12 mouse cellular contexts compared by ENCODE assay signal in genomic region chr1:131637791-131638540, GRCm38 (mm10). TPM values are rescaled to one million over a fixed set of nuclear protein-coding genes. Genes with fewer than 3 reads are reported as not detected.
A peak's percentile ranks its signal among the peaks of the same experiment; 100 is the strongest.
DNase-seq lines count a peak whose midpoint lies in the region; ATAC-seq lines count a peak whose summit lies in the region.
"Had no signal": no experiment of that assay in that cellular context is flagged by ENCODE, and none has a peak within 500 bp of the region (broad histone marks: within the 10 kb centered on the region; RNA-seq: fewer than 3 reads in every experiment).

Gene Ctse, plus strand, starts transcription at chr1:131638306.

- H3K27ac ChIP-seq in kidney, embryonic 16.5 days (ENCODE audit: low read length) = no peak within 1 kb of the TSS
- H3K27ac ChIP-seq in kidney, embryonic 14.5 days (ENCODE audit: low read depth, low read length) = no peak within 1 kb of the TSS
- H3K27ac ChIP-seq in forebrain, embryonic 16.5 days (ENCODE audit: low read length) = no peak within 1 kb of the TSS
- H3K27ac ChIP-seq: heart, adult 2 months; limb, embryonic 13.5 days had no signal

- H3K27me3 ChIP-seq in kidney, embryonic 16.5 days (ENCODE audit: insufficient read depth, low read length) = no peaks in the 10 kb centered on the region
- H3K27me3 ChIP-seq in kidney, embryonic 14.5 days (ENCODE audit: control insufficient read depth, insufficient read depth, low read length) = no peaks in the 10 kb centered on the region
- H3K27me3 ChIP-seq in forebrain, embryonic 16.5 days (replicated peaks; ENCODE audit: control insufficient read depth, insufficient read depth, low read length) = no peaks in the 10 kb centered on the region
- H3K27me3 ChIP-seq: limb, embryonic 13.5 days had no signal

- H3K4me3 ChIP-seq in kidney, embryonic 16.5 days (ENCODE audit: low read length) = no peak within 1 kb of the TSS
- no peak within 1 kb of the TSS for H3K4me3 ChIP-seq in kidney, embryonic 14.5 days (ENCODE audit: low read length)
- H3K4me3 ChIP-seq in forebrain, embryonic 16.5 days (replicated peaks; ENCODE audit: low read length) = no peak within 1 kb of the TSS
- H3K4me3 ChIP-seq: heart, adult 2 months; limb, embryonic 13.5 days had no signal

- 80% methylated on average over 9 of the region's 9 CpGs for WGBS in kidney, embryonic 16.5 days
- WGBS in kidney, embryonic 14.5 days = 84% methylated on average over 9 of the region's 9 CpGs
- 84% methylated on average over 9 of the region's 9 CpGs for WGBS in forebrain, embryonic 16.5 days

- no peak for ATAC-seq in kidney, embryonic 16.5 days (ENCODE audit: low FRiP score, low TSS enrichment)
- ATAC-seq in kidney, embryonic 14.5 days (ENCODE audit: low FRiP score, low TSS enrichment) = no peak
- ATAC-seq in megakaryocyte progenitor cell, adult 5-6 weeks (replicated peaks; ENCODE audit: poor library complexity) = peak; percentile 96
- ATAC-seq in forebrain, embryonic 16.5 days = no peak
- ATAC-seq: Patski had no signal

- no peak within 1 kb of the TSS for H3K9ac ChIP-seq in kidney, embryonic 16.5 days (replicated peaks; ENCODE audit: low read length)
- no peak within 1 kb of the TSS for H3K9ac ChIP-seq in kidney, embryonic 14.5 days (ENCODE audit: low read depth, low read length)
- no peak within 1 kb of the TSS for H3K9ac ChIP-seq in forebrain, embryonic 16.5 days (replicated peaks; ENCODE audit: low read depth, low read length)
- H3K9ac ChIP-seq: limb, embryonic 13.5 days had no signal

- no peaks in the 10 kb centered on the region for H3K36me3 ChIP-seq in kidney, embryonic 16.5 days (ENCODE audit: insufficient read depth, low read length)
- no peaks in the 10 kb centered on the region for H3K36me3 ChIP-seq in kidney, embryonic 14.5 days (ENCODE audit: control insufficient read depth, insufficient read depth, low read length)
- no peaks in the 10 kb centered on the region for H3K36me3 ChIP-seq in forebrain, embryonic 16.5 days (ENCODE audit: control insufficient read depth, insufficient read depth)
- H3K36me3 ChIP-seq: limb, embryonic 13.5 days had no signal

- H3K9me3 ChIP-seq in kidney, embryonic 16.5 days (ENCODE audit: low read length) = no peaks in the 10 kb centered on the region
- no peaks in the 10 kb centered on the region for H3K9me3 ChIP-seq in kidney, embryonic 14.5 days (ENCODE audit: control insufficient read depth, low read length)
- H3K9me3 ChIP-seq in forebrain, embryonic 16.5 days (ENCODE audit: control insufficient read depth, low read length) = no peaks in the 10 kb centered on the region
- H3K9me3 ChIP-seq: limb, embryonic 13.5 days had no signal

- no peak within 1 kb of the TSS for H3K4me2 ChIP-seq in kidney, embryonic 16.5 days (replicated peaks; ENCODE audit: low read depth, low read length)
- no peak within 1 kb of the TSS for H3K4me2 ChIP-seq in kidney, embryonic 14.5 days (replicated peaks; ENCODE audit: low read depth, low read length)
- H3K4me2 ChIP-seq in forebrain, embryonic 16.5 days (ENCODE audit: low read length) = no peak within 1 kb of the TSS
- H3K4me2 ChIP-seq: limb, embryonic 13.5 days had no signal

- peak; percentile 87 for DNase-seq in induced T-regulatory cell, adult 2 months (ENCODE audit: low read depth)
- DNase-seq in thymus, postnatal 10 days (ENCODE audit: low spot score in 2 of 2) = peak; percentile 52 to 55
- DNase-seq in layer of hippocampus, adult 8-10 months (ENCODE audit: low spot score in 2 of 2) = no peak
- no peak for DNase-seq in layer of hippocampus, postnatal 25 days (ENCODE audit: extremely low spot score in 1 of 2, low spot score in 1 of 2)

- H3K4me1 ChIP-seq in kidney, embryonic 16.5 days (ENCODE audit: insufficient read depth, low read length) = no peaks in the 10 kb centered on the region
- H3K4me1 ChIP-seq in kidney, embryonic 14.5 days (ENCODE audit: control insufficient read depth, insufficient read depth, low read length) = no peaks in the 10 kb centered on the region
- H3K4me1 ChIP-seq in forebrain, embryonic 16.5 days (replicated peaks; ENCODE audit: control insufficient read depth, insufficient read depth, low read length) = no peaks in the 10 kb centered on the region
- H3K4me1 ChIP-seq: limb, embryonic 13.5 days had no signal

RNA-seq across cellular contexts. Expression of gene Ctse, which starts in this region (rescaled TPM):
- polyA plus RNA-seq in kidney, embryonic 16.5 days (2015; fragmentation: Nextera tagmentation; extraction: Ambion mirVana) = 11.4 and 14.1 TPM in 2 replicates
- polyA plus RNA-seq in kidney, embryonic 14.5 days (2014; fragmentation: Nextera tagmentation; extraction: Ambion mirVana) = 5.9 and 9.9 TPM in 2 replicates
- 54.1 and 66.8 TPM in 2 replicates for total RNA-seq in megakaryocyte progenitor cell, adult 5-6 weeks (2015)
- total RNA-seq in megakaryocyte progenitor cell, adult 5-6 weeks (2017) = 18.9 and 25.6 TPM in 2 replicates
- total RNA-seq in layer of hippocampus, adult 8-10 months (2022) = 10 to 100 TPM in 1 of 4 experiments, 1 to 10 TPM in 1, not detected in 2; 7.9 to 12.2 TPM
- not detected in 2 replicates for polyA plus RNA-seq in forebrain, embryonic 16.5 days (2015; fragmentation: Nextera tagmentation; extraction: Ambion mirVana)
- not detected for total RNA-seq in layer of hippocampus, postnatal 25 days (2021)
- polyA plus RNA-seq: cortical plate, adult 2 months; Patski had no signal

Comparison
In these comparisons a context has a peak if more than half of its experiments do, and no peak if none do; other contexts are left out.
1. DNase-seq: peak in induced T-regulatory cell, adult 2 months (single experiment) and thymus, postnatal 10 days (2 of 2); none in layer of hippocampus, adult 8-10 months (0 of 2) and layer of hippocampus, postnatal 25 days (0 of 2).